Mouse (Mus musculus): ENCODE results near the gene Ccdc74a. TPM values are rescaled to one million over a fixed set of nuclear protein-coding genes. Genes with fewer than 3 reads are reported as not detected.

Gene Ccdc74a
- 0.89 TPM for total RNA-seq (2023)

DNA sequence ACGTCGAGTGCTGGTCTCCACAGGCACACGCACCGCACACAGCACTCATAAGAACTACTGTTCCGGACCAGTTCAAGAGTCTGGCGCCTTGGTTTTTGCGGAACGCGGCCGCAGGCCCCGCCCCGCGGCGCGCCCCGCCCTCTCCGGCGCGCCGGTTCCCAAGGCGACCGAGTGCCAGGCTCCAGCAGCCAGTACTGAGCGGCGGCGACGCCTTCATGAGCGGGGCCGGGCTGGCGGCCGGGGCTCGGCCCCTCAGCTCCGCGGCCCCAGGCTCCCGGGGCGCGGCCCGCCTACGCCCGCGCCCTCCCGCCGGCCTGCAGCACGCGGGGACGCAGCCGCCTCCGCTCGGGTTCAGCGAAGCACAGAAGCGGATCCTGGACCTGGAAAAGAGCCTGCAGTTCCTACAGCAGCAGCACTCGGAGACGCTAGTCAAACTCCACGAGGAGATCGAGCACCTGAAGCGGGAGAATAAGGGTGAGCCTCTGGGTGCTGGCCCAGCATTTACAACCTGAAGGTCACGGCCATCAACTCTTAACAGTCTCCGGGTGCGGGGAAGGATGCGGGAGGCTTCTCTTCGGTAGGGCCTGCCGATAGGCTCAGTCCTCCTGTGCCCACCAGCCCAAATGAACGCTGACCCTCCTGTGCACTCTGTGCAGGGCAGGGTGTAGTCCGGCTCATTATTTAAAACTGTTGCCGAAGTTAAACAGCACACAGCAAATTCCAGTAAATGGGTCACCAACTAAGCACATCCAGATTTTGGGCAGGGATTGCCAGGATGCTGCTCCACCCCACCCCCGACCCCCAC is at the start of gene Ccdc74a:
Ccdc74a (plus strand) TSS at position 161 of the 805 bp plus-strand sequence.

DNA sequence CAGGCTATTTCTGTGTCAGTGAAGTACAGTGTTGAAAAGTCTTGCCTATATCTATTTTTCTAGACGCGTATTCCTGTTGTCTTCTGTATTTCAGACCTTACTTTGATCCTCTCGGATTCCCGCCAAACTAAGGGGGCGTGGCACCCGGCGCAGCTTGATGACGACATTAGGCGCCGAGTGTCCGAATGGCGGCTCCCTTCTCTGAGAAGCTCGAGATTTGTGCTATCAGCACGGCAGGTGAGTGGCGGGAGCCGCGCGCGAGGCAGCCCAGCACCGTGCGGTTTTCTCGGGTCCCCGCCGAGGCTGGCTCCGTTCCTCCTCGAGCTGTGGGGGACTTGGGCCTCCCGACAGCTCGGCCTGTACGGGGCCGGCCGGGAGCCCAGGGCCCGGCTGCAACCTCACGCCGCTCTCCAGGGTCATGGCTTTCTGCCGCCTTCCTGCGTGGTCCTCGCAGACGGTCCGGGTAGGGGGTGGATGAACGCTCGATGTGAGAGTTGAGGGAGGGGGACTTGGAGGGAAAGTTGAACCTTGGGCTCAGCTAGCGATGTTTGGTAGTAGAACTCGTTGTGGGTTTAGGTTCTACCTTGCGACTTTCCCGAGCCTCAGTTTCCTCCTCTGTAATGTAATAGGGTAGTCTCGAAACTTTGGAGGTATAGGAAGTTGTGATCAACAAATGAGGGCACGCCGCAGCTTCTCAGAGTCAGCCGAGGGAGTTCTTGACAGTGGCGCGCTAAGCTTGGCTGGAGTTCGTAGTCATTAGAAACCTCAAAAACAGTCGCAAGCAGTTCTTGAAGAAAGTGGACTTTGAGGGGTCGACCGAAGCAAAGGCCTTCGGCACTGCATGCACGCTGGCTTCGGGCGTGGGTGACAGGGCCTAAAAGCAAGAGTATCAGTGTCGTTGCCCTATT is 26.8 kb upstream of the Ccdc74a start, which contains the start of gene Smpd4:
Smpd4 (plus strand) TSS at position 157 of the 908 bp plus-strand sequence.

Other genes with a start within 250 kb of the Ccdc74a start
- 20.9 TPM for gene Snap29, start 240.5 kb upstream of the Ccdc74a start, total RNA-seq (2023)
- gene Pi4ka, start 240.2 kb upstream of the Ccdc74a start, total RNA-seq (2023): 107 TPM
- gene Crkl, start 194.5 kb upstream of the Ccdc74a start, total RNA-seq (2023): 50.7 TPM
- not detected for gene Aifm3, start 156.9 kb upstream of the Ccdc74a start, total RNA-seq (2023)
- gene Lztr1, start 137.8 kb upstream of the Ccdc74a start, total RNA-seq (2023): 73.7 TPM
- gene Thap7, start 115.3 kb upstream of the Ccdc74a start, total RNA-seq (2023): 39.9 TPM
- gene Lrrc74b, start 85.2 kb upstream of the Ccdc74a start, total RNA-seq (2023): not detected
- not detected for gene P2rx6, start 84.6 kb upstream of the Ccdc74a start, total RNA-seq (2023)
- gene Slc7a4, start 63.3 kb upstream of the Ccdc74a start, total RNA-seq (2023): 0.34 TPM
- 44.3 TPM for gene Smpd4, start 27.1 kb upstream of the Ccdc74a start, total RNA-seq (2023)
- 166 TPM for gene Med15, start 86.4 kb downstream of the Ccdc74a start, total RNA-seq (2023)
- gene Klhl22, start 113.1 kb downstream of the Ccdc74a start, total RNA-seq (2023): 26.3 TPM
- not detected for gene Scarf2, start 150.8 kb downstream of the Ccdc74a start, total RNA-seq (2023)
- not detected for gene B830017H08Rik, start 186.7 kb downstream of the Ccdc74a start, total RNA-seq (2023)
- gene Car15, start 191.9 kb downstream of the Ccdc74a start, total RNA-seq (2023): 12.4 TPM
- gene Gm20518, start 245.2 kb downstream of the Ccdc74a start, total RNA-seq (2023): 5.4 TPM
- not detected for gene Tssk1, start 247.8 kb downstream of the Ccdc74a start, total RNA-seq (2023)